Mouse (Mus musculus) MEL (cell line): ENCODE measurements around the gene Shisa2. TPM values are rescaled to one million over a fixed set of nuclear protein-coding genes. Genes with fewer than 3 reads are reported as not detected.

Experiments used
- DNase-seq: peaks from one replicate; pipeline ENCODE4 v3.0.0; 2011; ENCODE audit warnings: low read depth, low spot score
- H3K27ac ChIP-seq: 2 replicates; pipeline ENCODE4 v1.5.1; 2012; ENCODE audit warnings: low read depth, mild to moderate bottlenecking, control low read depth, low read length, moderate library complexity; ENCODE audit not compliant: control insufficient read depth
- H3K27me3 ChIP-seq, 2 experiments: fragments of 150-350 bp in 1 of 2; sonication (generic) in 1 of 2; 2 replicates each; pipeline ENCODE4 v1.6.1; 2012; ENCODE audit warnings: low read length in 2 of 2, mild to moderate bottlenecking in 2 of 2, improper control_type of control experiment in 1 of 2, moderate library complexity in 1 of 2; ENCODE audit not compliant: insufficient read depth in 2 of 2, control insufficient read depth in 1 of 2
- H3K36me3 ChIP-seq, 2 experiments: 2 replicates each; pipeline ENCODE4 v1.6.1; 2012 to 2014; ENCODE audit warnings: low read length in 2 of 2, improper control_type of control experiment in 1 of 2, inconsistent platforms in 1 of 2, mild to moderate bottlenecking in 1 of 2; ENCODE audit not compliant: insufficient read depth in 2 of 2, control insufficient read depth in 1 of 2
- H3K4me1 ChIP-seq, 2 experiments: fragments of 150-350 bp in 1 of 2; sonication (generic) in 1 of 2; 2 replicates each; pipeline ENCODE4 v1.6.1; 2012; ENCODE audit warnings: low read length in 2 of 2, improper control_type of control experiment in 1 of 2, mild to moderate bottlenecking in 1 of 2; ENCODE audit not compliant: insufficient read depth in 2 of 2, control insufficient read depth in 1 of 2
- H3K4me3 ChIP-seq, 2 experiments: fragments of 150-350 bp in 1 of 2; sonication (generic) in 1 of 2; 2 replicates each; pipeline ENCODE4 v1.5.1; 2012; ENCODE audit warnings: low read depth in 2 of 2, low read length in 2 of 2, mild to moderate bottlenecking in 2 of 2, moderate library complexity in 2 of 2, control low read depth in 1 of 2, improper control_type of control experiment in 1 of 2; ENCODE audit not compliant: control insufficient read depth in 1 of 2, insufficient read depth in 1 of 2
- H3K79me2 ChIP-seq: 2 replicates; pipeline ENCODE4 v1.6.1; 2012; ENCODE audit warnings: mild to moderate bottlenecking, low read length, moderate library complexity; ENCODE audit not compliant: control insufficient read depth, poor library complexity, insufficient read depth
- H3K9ac ChIP-seq: 2 replicates; pipeline ENCODE4 v1.6.1; 2012; ENCODE audit warnings: low read depth, mild to moderate bottlenecking, control low read depth, low read length, moderate library complexity; ENCODE audit not compliant: control insufficient read depth, poor library complexity, severe bottlenecking
- H3K9me3 ChIP-seq: fragments of 150-350 bp; sonication (generic); replicated peaks from 2 replicates; pipeline ENCODE4 v1.6.1; 2012; ENCODE audit warnings: mild to moderate bottlenecking, low read length, improper control_type of control experiment, moderate library complexity; ENCODE audit not compliant: insufficient read depth
- CHD1 ChIP-seq: IDR thresholded peaks from 2 replicates; pipeline ENCODE4 v1.6.1; 2012; ENCODE audit warnings: low read depth, mild to moderate bottlenecking, inconsistent platforms, low read length, improper control_type of control experiment
- CHD2 ChIP-seq: IDR thresholded peaks from 2 replicates; pipeline ENCODE4 v1.6.1; 2011; ENCODE audit warnings: low read length, improper control_type of control experiment
- CTCF ChIP-seq, 3 experiments: IDR thresholded peaks in 2 of 3; conservative IDR thresholded peaks in 1 of 3; 2 replicates each; pipeline ENCODE4 v1.5.1; 2011 to 2012; ENCODE audit warnings: low read length in 3 of 3, low read depth in 2 of 3, mild to moderate bottlenecking in 2 of 3, improper control_type of control experiment in 1 of 3, inconsistent platforms in 1 of 3, mixed read lengths in 1 of 3, moderate library complexity in 1 of 3; ENCODE audit not compliant: control insufficient read depth in 1 of 3, insufficient read depth in 1 of 3, poor library complexity in 1 of 3, severe bottlenecking in 1 of 3
- E2F4 ChIP-seq: IDR thresholded peaks from 2 replicates; pipeline ENCODE4 v1.6.1; 2011; ENCODE audit warnings: low read depth, low read length, improper control_type of control experiment, borderline replicate concordance
- ELF1 ChIP-seq: IDR thresholded peaks from 2 replicates; pipeline ENCODE4 v1.6.1; 2014; ENCODE audit warnings: low read depth, mild to moderate bottlenecking, inconsistent platforms, low read length, improper control_type of control experiment, moderate library complexity
- GABPA ChIP-seq: IDR thresholded peaks from 2 replicates; pipeline ENCODE4 v1.6.1; 2012; ENCODE audit warnings: low read depth, mild to moderate bottlenecking, inconsistent platforms, low read length, improper control_type of control experiment, moderate library complexity
- GATA1 ChIP-seq: IDR thresholded peaks from 2 replicates; pipeline ENCODE4 v1.6.1; 2011; ENCODE audit warnings: low read depth, low read length, improper control_type of control experiment
- HCFC1 ChIP-seq: IDR thresholded peaks from 2 replicates; pipeline ENCODE4 v1.6.1; 2012; ENCODE audit warnings: low read depth, mild to moderate bottlenecking, inconsistent platforms, low read length, improper control_type of control experiment, moderate library complexity
- JUND ChIP-seq: IDR thresholded peaks from 2 replicates; pipeline ENCODE4 v1.6.1; 2011; ENCODE audit warnings: low read depth, mild to moderate bottlenecking, improper control_type of control experiment, low read length
- KAT2A ChIP-seq: conservative IDR thresholded peaks from 2 replicates; pipeline ENCODE4 v1.6.1; 2012; ENCODE audit warnings: low read depth, low read length, improper control_type of control experiment, inconsistent platforms
- MAFK ChIP-seq: IDR thresholded peaks from 2 replicates; pipeline ENCODE4 v1.6.1; 2011; ENCODE audit warnings: low read depth, mild to moderate bottlenecking, low read length, improper control_type of control experiment, borderline replicate concordance
- MAX ChIP-seq: IDR thresholded peaks from 2 replicates; pipeline ENCODE4 v1.6.1; 2011; ENCODE audit warnings: low read length, improper control_type of control experiment
- MAZ ChIP-seq: IDR thresholded peaks from 2 replicates; pipeline ENCODE4 v1.6.1; 2012; ENCODE audit warnings: low read depth, mild to moderate bottlenecking, inconsistent platforms, low read length, improper control_type of control experiment
- MEF2A ChIP-seq: IDR thresholded peaks from 2 replicates; pipeline ENCODE4 v1.6.1; 2014; ENCODE audit warnings: low read depth, mild to moderate bottlenecking, inconsistent platforms, low read length, improper control_type of control experiment; ENCODE audit not compliant: poor library complexity, insufficient replicate concordance, severe bottlenecking; ENCODE audit errors: extremely low read depth
- MYB ChIP-seq: IDR thresholded peaks from 2 replicates; pipeline ENCODE4 v1.6.1; 2011; ENCODE audit warnings: mild to moderate bottlenecking, low read depth, low read length, improper control_type of control experiment
- MYC ChIP-seq: IDR thresholded peaks from 2 replicates; pipeline ENCODE4 v1.6.1; 2011; ENCODE audit warnings: low read depth, mild to moderate bottlenecking, low read length, improper control_type of control experiment, moderate library complexity
- NRF1 ChIP-seq: IDR thresholded peaks from 2 replicates; pipeline ENCODE4 v1.6.1; 2014; ENCODE audit warnings: low read depth, mild to moderate bottlenecking, inconsistent platforms, low read length, improper control_type of control experiment, moderate library complexity; ENCODE audit not compliant: poor library complexity, insufficient read depth, severe bottlenecking
- POLR2AphosphoS2 ChIP-seq: IDR thresholded peaks from 2 replicates; pipeline ENCODE4 v1.6.1; 2011; ENCODE audit warnings: low read length, improper control_type of control experiment
- RAD21 ChIP-seq: IDR thresholded peaks from 2 replicates; pipeline ENCODE4 v1.6.1; 2011; ENCODE audit warnings: mild to moderate bottlenecking, low read depth, low read length, improper control_type of control experiment
- RCOR1 ChIP-seq: IDR thresholded peaks from 2 replicates; pipeline ENCODE4 v1.6.1; 2012; ENCODE audit warnings: low read depth, mild to moderate bottlenecking, inconsistent platforms, low read length, improper control_type of control experiment
- SIN3A ChIP-seq: IDR thresholded peaks from 2 replicates; pipeline ENCODE4 v1.6.1; 2012; ENCODE audit warnings: low read length, improper control_type of control experiment, inconsistent platforms
- TBP ChIP-seq: IDR thresholded peaks from 2 replicates; pipeline ENCODE4 v1.8.0; 2011; ENCODE audit warnings: low read depth, low read length, improper control_type of control experiment
- TCF12 ChIP-seq: IDR thresholded peaks from 2 replicates; pipeline ENCODE4 v1.6.1; 2014; ENCODE audit warnings: low read depth, mild to moderate bottlenecking, inconsistent platforms, low read length, improper control_type of control experiment, moderate library complexity
- UBTF ChIP-seq: IDR thresholded peaks from 2 replicates; pipeline ENCODE4 v1.6.1; 2012; ENCODE audit warnings: low read depth, mild to moderate bottlenecking, inconsistent platforms, low read length, improper control_type of control experiment, moderate library complexity, borderline replicate concordance; ENCODE audit not compliant: insufficient read depth
- USF1 ChIP-seq: IDR thresholded peaks from 2 replicates; pipeline ENCODE4 v1.6.1; 2014; ENCODE audit warnings: low read depth, mild to moderate bottlenecking, inconsistent platforms, low read length, improper control_type of control experiment, moderate library complexity
- ZC3H11A ChIP-seq: IDR thresholded peaks from 2 replicates; pipeline ENCODE4 v1.6.1; 2012; ENCODE audit warnings: low read depth, mild to moderate bottlenecking, inconsistent platforms, low read length, improper control_type of control experiment
- ZKSCAN1 ChIP-seq: IDR thresholded peaks from 2 replicates; pipeline ENCODE4 v1.6.1; 2012; ENCODE audit warnings: low read depth, mild to moderate bottlenecking, inconsistent platforms, low read length, improper control_type of control experiment, moderate library complexity
- ZNF384 ChIP-seq: IDR thresholded peaks from 2 replicates; pipeline ENCODE4 v1.6.1; 2012; ENCODE audit warnings: low read depth, mild to moderate bottlenecking, inconsistent platforms, low read length, improper control_type of control experiment
- polyA plus RNA-seq, 2 experiments: library from polyadenylated mRNA; stranded (reverse) in 1 of 2; unstranded in 1 of 2; fragments of >175 nt in 1 of 2; fragments of >200 nt in 1 of 2; gene quantifications; 2 replicates each; pipeline versions ENCODE4 v1.2.1 to v1.2.4; 2012; ENCODE audit warnings: low replicate concordance in 2 of 2, low read depth in 1 of 2; ENCODE audit not compliant: insufficient read length in 2 of 2, insufficient read depth in 1 of 2, missing spikeins in 1 of 2
- total RNA-seq: library from RNA; depleted of rRNA; stranded (reverse); fragments of 300-350 nt; gene quantifications from 2 replicates; pipeline ENCODE4 v1.2.3, GENCODE M21; 2012

Gene Shisa2
- total and polyA plus RNA-seq, 3 experiments = not detected

GRCm38 (mm10) chr14:59607021-59607420 lies 18.1 kb upstream of the Shisa2 start:
- no peaks in the 10 kb centered on the region for H3K9me3 ChIP-seq
- no peaks in the 10 kb centered on the region for H3K4me1 ChIP-seq
- H3K4me3 ChIP-seq = no peak overlapping the region
- no peaks in the 10 kb centered on the region; a peak in 2 of 4 replicates for H3K27me3 ChIP-seq
- H3K9ac ChIP-seq = no peak overlapping the region
- TF ChIP-seq KAT2A = no peak
- TF ChIP-seq ZC3H11A = no peak
- no peak for TF ChIP-seq POLR2AphosphoS2
- TF ChIP-seq UBTF = no peak
- no peak for TF ChIP-seq E2F4
- no peak for TF ChIP-seq RCOR1
- TF ChIP-seq MYB = no peak
- TF ChIP-seq USF1 = no peak
- TF ChIP-seq CTCF (IDR thresholded peaks at IDR 0.05 in 2 of 3, conservative IDR thresholded peaks at IDR 0.05 in 1 of 3; ENCODE audit: control insufficient read depth in 1 of 3, insufficient read depth in 1 of 3, low read depth in 2 of 3, low read length in 3 of 3, poor library complexity in 1 of 3, severe bottlenecking in 1 of 3) = no peak
- TF ChIP-seq NRF1 = no peak
- TF ChIP-seq SIN3A = no peak
- TF ChIP-seq TBP = no peak
- no peak for TF ChIP-seq ZKSCAN1
- no peak for TF ChIP-seq CHD2
- no peak for TF ChIP-seq MAZ
- TF ChIP-seq MYC = no peak
- TF ChIP-seq ELF1 = no peak
- TF ChIP-seq MAFK = no peak
- TF ChIP-seq, all 39 proteins: peak for 0
- Histone ChIP-seq H3K79me2 (no peaks in the 10 kb centered on the region), H3K27ac (no peak overlapping the region), H3K36me3 (no peaks in the 10 kb centered on the region)
- no peak for DNase-seq

- Histone ChIP-seq H3K79me2 (no peaks in the 10 kb centered on the region), H3K9ac (no peak overlapping the region), H3K9me3 (no peaks in the 10 kb centered on the region), H3K27ac (no peak overlapping the region), H3K4me1 (no peaks in the 10 kb centered on the region; a peak in 1 of 4 replicates), H3K4me3 (no peak overlapping the region), H3K36me3 (no peaks in the 10 kb centered on the region), H3K27me3 (no peaks in the 10 kb centered on the region)
- DNase-seq = peak; percentile 66
- TF ChIP-seq ZKSCAN1 = peak; percentile 53; the same call in 1 of the 2 replicates
- no peak for TF ChIP-seq TCF12
- no peak for TF ChIP-seq GATA1
- peak; percentile 49 for TF ChIP-seq RAD21
- TF ChIP-seq CTCF (IDR thresholded peaks at IDR 0.05 in 2 of 3, conservative IDR thresholded peaks at IDR 0.05 in 1 of 3; ENCODE audit: control insufficient read depth in 1 of 3, insufficient read depth in 1 of 3, low read depth in 2 of 3, low read length in 3 of 3, poor library complexity in 1 of 3, severe bottlenecking in 1 of 3) = peak; percentile 55 to 80 (median 61)
- TF ChIP-seq CHD2 = no peak
- TF ChIP-seq RCOR1 = no peak
- peak; percentile 99 for TF ChIP-seq ZNF384
- no peak for TF ChIP-seq MAZ
- TF ChIP-seq CHD1 = no peak
- no peak for TF ChIP-seq ELF1
- TF ChIP-seq JUND = no peak
- TF ChIP-seq MYB = no peak
- TF ChIP-seq UBTF = no peak
- TF ChIP-seq POLR2AphosphoS2 = no peak
- TF ChIP-seq MAX = no peak
- no peak for TF ChIP-seq KAT2A
- TF ChIP-seq USF1 = no peak
- TF ChIP-seq HCFC1 = no peak
- no peak for TF ChIP-seq MEF2A
- no peak; the same call in 1 of the 2 replicates for TF ChIP-seq ZC3H11A
- TF ChIP-seq GABPA = no peak
- no peak for TF ChIP-seq MYC
Observed at GRCm38 (mm10) chr14:59612920-59613625, 12.0 kb upstream of the Shisa2 start.
